Mouse (Mus musculus) neutrophil, adult 5-6 weeks (primary cell): ENCODE data around the gene Fos. TPM values are rescaled to one million over a fixed set of nuclear protein-coding genes. Genes with fewer than 3 reads are reported as not detected.

Experiments
- ATAC-seq: fragments of 151-379, 151-347 bp; 2 replicates; pipeline ENCODE4 v1.8.0; 2017; ENCODE audit warnings: mild to moderate bottlenecking, moderate TSS enrichment; ENCODE audit not compliant: insufficient number of reproducible peaks, poor library complexity, low FRiP score, severe bottlenecking; ENCODE audit errors: extremely low read depth
- total RNA-seq: library from RNA; stranded (forward); fragments of 200-1000 nt; gene quantifications from 2 replicates; pipeline ENCODE4 v1.2.3, GENCODE M21; 2017

The Fos gene
- total RNA-seq, 1 experiment from 2014 or later, result 1,256 TPM

DNA sequence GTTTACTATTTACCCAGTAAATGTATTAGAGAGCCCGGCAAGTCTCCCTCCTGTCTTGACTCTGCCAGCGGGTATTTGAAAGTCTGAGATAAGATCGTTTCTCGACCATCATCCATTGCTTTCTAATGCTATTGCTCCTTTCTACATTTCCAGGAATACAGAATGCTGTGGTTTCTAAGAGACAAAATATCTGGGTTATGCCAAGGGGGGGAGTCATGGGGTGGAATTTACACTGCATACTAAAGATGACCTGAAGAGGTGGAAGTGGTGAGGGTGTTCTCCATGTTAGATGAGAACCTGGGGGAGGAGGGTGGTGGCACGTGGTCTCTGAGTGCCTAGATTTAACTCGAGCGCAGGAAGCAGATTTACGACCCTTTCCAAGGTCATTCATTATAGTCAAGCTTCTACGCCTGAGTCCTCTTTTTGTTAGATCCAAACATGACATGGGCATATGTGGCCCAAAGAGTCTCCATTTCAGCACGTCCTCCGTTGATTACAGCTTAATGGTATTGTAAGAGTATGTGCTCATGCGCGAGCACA is 16.7 kb upstream of the Fos start:
- ATAC-seq, result no peak

DNA sequence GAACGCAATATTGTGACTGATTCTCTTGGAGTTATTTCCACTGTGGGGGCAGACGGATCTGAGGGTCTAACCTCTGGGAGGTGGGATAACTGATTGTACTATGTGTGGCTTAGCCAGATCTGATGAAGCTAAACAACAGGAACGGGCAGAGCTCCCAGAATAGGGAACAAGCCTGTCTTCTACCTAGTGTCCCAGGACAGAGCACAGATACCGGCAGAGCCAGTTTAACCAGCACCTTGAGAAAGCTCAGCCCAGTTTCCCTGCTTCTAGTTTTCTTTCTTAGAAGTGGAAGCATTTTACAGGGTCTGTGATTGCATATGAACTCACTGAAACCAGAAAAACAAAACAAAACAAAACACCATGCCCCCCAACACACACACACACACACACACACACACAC is 13.9 kb upstream of the Fos start:
- no peak for ATAC-seq

DNA sequence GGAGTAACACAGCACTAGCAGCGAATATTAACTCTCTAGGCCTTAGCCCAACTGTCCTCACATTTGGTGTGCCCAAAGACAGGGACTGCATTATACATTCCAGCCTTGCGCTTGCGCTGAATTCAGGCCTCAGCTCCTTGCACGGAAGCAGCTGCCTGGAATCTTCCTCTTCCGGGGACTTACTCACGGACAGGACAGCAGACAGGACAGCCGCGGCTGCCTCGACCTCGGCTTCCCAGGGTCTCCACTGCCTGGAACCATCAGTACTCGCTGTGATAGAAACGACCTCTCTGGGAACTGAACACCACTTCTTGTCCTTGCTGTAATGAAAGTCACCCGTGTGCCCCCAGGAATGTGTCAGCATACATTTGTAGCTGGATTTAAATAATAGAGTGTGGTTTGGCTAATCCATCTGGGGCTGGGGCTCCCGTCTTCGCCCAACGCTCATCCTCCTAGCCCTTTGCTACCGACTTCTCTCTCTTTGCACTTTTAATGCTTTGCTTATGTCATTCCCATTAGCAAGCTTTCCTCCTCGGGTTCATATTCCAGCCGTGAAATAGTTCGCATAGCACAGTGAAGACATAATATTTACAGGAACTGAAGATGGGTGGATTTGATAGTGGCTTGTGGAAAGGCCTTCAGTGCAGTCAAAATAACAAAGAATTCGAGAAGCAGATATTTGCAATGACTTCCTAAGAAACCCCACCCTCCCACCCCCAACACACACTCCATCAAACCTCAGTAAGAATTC is 11.6 kb upstream of the Fos start:
- no peak for ATAC-seq

DNA sequence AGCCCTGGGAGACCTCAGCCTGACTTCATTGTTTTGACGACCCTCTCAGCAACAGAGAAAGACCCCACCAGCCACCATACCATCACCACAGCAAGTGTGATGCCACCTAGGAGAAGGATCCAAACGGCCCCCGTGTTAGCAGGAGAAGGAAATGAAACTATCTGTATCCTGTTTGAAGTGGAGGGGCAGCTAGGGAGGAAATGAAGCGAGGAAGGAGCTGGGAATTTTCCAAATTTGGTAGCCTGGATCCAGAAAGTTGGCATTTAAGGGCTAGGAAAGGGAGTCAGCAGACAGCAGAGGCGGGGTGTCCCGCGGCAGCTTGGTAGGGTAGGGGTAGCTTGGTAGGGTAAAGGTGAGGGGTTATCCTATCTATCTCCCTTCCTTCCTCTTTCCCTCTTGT is 10.9 kb upstream of the Fos start:
- ATAC-seq, result no peak

DNA sequence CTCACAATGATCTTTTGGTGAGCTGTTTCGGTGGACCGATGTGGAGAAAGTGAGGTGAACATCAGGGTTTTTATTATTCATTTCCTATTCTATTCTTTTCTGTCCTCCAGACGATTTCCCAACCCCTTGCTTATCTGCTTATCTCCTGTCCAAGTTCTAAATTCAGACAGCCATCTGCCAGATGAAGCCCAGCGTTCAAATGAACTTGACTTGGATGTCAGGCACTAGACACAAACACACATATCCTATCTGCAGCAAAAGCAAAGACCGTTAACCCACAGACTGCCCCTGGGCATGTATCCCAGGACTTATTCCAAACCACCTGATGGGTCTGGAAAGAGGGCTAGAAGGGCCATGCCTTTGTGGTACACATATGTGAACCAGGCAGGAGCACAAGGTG is 9.3 kb upstream of the Fos start:
- no peak for ATAC-seq

DNA sequence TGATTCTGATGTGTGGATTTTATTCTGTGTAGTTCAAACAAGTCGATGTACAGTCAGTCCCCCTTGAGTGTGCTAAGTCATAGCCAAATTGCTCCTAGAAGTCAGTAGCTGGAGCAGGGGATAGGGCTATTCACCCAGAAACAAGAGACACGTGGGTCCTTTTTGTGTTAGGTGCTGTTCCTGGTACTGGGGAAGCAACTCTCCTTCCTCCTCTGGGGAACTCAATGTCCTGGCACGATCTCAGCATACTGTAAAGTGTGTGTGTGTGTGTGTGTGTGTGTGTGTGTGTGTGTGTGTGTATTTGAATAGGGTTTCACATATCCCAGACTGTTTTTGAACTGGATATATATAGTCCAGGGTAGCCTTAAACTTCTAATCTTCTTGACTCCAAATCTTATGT is 8.8 kb upstream of the Fos start:
- ATAC-seq, result no peak

DNA sequence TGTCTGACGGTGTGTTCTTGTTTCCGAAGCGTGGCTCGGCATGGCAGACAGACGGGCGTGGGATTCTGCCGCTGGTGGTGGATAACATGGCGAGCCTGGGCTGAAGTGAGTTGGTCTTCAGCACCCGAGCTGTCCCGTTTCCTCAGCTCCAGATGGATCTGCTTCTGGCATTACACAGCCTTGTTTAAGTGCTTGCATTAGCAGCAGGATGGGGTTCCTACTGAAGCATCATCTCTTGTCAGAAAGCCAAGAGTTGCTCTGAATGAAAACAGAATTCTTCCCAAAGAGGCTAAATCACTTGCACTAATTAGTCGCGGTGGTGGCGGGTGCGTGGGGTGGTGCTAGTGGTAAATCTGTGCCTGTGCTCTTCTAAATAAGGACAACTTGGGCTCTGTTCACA is 5.8 kb upstream of the Fos start:
- no peak for ATAC-seq

DNA sequence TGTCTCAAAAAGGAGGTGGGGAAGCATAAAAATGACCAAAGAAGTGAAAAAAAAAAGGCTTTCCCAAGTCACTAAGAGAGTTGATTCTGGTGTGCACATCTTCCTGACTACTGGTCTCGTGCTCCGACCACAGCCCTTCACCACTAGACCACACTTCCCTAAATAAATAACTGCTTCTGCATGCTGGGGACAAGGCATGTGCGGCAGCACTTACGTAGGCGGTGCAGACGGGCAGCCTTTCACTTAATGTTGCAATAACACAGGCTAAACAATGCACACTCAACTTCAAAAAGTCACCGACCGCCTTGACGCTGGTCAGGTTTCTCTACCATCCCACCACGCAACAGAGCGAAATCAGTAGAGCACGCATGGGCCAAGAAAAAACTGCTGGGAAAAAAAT is 5.0 kb upstream of the Fos start:
- ATAC-seq, result peak; percentile 74

DNA sequence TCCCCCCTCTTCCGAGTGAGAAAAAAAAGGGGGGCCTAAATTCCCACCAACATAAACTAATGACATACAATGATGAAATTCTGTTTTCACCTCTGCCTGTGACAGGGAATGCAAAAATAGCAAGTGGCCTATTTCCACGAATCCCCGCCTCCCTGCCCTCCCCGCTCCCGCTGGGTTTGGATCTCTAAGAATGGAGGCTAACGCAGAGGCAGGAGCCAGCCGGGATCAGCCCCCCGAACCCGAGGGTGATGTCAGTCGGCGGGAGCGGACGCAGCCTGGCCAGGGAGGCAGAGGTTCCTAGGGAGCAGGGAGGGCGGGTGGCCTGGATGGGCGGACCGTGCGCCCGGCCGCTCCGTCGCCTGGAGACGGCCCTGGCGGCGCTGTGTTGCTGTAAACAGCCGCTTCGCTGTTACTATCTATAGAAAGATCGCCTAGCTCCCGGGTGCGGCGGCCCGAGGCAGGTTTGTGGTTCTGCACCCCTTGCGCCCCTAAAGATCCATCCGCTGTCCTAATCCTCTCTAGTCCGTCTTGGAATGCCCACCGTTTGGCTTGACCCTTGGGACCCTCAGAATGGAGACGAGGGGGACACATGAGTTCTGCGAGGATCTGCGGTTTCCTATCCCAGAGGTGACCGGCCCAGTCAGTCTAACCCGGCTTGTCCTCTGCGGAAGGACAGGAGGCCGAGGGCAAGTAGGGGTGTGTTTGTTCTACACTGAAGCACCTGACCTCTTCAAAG is 1.6 kb upstream of the Fos start:
- peak; percentile 13; the same call in 1 of the 2 replicates for ATAC-seq

DNA sequence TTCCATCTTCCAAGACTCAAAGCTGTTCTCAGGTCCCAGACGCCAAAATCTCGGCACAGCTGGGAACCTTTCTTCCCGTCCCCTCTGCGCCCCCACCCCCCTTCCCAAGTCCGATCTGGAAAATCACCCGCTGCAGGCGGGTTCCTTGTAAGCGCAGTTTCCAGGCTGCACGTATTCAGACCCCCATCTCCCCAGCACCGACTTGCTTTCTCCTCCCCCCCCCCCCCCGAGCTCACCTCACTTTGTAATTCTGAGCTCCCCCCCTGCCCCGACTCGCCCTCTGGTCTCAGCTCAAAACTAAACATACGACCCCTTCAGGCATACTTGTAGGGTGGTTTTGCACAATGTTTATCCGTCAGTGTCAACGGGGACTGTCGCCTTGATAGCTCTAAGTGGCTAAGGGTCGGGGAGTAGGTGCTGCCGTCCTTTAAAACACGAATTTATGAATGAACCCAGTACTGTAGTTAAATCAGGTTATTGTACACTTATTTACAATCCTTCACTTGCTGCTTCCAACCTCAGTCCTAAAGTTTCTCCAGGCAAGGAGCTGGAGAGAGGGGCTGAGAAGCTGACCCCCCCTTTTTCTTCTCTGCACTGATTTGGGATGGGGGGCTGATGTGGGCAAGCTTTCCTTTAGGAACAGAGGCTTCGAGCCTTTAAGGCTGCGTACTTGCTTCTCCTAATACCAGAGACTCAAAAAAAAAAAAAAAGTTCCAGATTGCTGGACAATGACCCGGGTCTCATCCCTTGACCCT is 857 bp upstream of the Fos start:
- no peak for ATAC-seq

DNA sequence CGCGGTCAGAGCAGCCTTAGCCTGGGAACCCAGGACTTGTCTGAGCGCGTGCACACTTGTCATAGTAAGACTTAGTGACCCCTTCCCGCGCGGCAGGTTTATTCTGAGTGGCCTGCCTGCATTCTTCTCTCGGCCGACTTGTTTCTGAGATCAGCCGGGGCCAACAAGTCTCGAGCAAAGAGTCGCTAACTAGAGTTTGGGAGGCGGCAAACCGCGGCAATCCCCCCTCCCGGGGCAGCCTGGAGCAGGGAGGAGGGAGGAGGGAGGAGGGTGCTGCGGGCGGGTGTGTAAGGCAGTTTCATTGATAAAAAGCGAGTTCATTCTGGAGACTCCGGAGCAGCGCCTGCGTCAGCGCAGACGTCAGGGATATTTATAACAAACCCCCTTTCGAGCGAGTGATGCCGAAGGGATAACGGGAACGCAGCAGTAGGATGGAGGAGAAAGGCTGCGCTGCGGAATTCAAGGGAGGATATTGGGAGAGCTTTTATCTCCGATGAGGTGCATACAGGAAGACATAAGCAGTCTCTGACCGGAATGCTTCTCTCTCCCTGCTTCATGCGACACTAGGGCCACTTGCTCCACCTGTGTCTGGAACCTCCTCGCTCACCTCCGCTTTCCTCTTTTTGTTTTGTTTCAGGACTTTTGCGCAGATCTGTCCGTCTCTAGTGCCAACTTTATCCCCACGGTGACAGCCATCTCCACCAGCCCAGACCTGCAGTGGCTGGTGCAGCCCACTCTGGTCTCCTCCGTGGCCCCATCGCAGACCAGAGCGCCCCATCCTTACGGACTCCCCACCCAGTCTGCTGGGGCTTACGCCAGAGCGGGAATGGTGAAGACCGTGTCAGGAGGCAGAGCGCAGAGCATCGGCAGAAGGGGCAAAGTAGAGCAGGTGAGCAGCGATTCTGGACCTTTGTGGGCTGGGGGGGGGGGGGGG is 875 bp downstream of the Fos start:
- 0 out of 2 replicates have a peak, but pooled peaks have one; percentile 0 for ATAC-seq

DNA sequence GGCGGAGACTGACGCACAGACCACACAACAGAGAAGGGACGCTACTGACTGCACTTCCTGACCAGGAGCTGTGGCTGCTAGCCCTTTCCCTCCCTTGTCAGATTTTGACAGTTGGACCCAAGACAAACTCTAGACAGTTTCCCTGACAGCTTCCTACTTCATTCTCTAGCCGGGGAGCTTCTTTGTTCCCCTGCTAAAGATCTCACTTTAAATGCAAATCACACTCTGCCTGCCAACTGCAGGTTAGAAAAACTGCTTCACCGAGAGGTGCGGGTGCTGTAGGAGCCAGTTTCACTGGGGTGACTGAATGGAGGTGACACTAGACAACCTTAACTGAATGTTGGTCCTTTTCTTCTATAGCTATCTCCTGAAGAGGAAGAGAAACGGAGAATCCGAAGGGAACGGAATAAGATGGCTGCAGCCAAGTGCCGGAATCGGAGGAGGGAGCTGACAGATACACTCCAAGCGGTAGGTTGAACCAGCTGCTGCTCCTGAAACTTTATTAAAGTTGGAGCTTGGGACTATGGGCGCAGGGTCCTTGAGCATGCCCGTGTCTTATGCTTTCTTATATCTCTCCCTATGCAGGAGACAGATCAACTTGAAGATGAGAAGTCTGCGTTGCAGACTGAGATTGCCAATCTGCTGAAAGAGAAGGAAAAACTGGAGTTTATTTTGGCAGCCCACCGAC is 1.7 kb downstream of the Fos start:
- ATAC-seq, result no peak

DNA sequence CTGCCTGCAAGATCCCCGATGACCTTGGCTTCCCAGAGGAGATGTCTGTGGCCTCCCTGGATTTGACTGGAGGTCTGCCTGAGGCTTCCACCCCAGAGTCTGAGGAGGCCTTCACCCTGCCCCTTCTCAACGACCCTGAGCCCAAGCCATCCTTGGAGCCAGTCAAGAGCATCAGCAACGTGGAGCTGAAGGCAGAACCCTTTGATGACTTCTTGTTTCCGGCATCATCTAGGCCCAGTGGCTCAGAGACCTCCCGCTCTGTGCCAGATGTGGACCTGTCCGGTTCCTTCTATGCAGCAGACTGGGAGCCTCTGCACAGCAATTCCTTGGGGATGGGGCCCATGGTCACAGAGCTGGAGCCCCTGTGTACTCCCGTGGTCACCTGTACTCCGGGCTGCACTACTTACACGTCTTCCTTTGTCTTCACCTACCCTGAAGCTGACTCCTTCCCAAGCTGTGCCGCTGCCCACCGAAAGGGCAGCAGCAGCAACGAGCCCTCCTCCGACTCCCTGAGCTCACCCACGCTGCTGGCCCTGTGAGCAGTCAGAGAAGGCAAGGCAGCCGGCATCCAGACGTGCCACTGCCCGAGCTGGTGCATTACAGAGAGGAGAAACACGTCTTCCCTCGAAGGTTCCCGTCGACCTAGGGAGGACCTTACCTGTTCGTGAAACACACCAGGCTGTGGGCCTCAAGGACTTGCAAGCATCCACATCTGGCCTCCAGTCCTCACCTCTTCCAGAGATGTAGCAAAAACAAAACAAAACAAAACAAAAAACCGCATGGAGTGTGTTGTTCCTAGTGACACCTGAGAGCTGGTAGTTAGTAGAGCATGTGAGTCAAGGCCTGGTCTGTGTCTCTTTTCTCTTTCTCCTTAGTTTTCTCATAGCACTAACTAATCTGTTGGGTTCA is 2.5 kb downstream of the Fos start:
- no peak for ATAC-seq

DNA sequence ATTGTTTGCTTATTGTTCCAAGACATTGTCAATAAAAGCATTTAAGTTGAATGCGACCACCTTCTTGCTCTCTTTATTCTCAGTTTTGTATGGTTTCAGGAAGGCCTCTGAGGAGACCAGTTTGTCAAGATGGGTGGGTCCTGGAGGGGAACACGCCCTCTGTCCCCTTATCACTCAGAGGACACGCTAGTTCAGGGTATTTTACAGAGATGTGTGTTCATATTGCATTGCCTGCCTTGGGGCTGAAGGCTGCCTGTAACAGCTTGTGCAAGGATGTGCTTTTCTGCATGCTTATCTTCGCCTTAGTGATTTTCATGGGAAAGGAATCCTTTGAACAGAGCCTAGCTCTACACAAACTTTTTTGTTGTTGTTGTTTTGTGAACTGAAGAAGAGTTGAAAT is 3.5 kb downstream of the Fos start:
- ATAC-seq, result no peak

DNA sequence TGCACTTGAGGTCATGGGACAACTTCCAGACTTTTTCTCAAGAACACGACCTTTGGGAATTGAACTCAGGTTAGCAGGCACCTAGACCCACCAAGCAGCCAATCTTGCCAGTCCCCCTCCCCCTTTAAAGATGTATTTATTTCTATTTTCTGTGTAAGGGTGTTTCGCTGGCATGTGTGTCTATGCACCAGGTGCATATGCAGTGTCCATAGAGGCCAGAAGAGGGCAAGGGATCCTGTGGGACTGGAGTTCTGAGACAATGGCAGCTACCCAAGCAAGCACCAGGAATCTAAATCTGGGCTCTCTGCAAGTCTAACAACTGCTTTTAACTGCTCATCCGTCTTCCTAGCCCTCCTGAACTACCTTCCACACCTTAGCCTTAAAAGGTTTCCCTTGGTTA is 4.1 kb downstream of the Fos start:
- no peak for ATAC-seq

DNA sequence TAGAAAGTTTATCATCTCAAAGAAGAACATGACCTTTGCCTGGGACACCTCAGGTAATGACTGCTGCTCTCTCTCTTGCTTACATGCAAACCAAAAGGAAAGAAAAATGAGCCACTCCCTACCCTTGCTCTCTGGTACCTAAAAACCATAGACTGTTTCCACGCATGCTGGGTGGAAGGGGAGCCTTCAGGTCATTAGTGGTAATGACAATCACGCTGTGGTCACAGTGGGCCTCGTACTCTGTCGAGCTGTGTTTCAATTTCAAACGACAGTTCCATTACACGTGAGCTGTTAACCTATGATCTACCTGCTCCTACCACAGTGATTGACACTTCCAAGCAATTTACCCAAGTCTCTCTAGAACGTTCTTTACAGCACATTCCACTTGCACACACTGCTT is 5.0 kb downstream of the Fos start:
- peak; percentile 3; the same call in 1 of the 2 replicates for ATAC-seq

DNA sequence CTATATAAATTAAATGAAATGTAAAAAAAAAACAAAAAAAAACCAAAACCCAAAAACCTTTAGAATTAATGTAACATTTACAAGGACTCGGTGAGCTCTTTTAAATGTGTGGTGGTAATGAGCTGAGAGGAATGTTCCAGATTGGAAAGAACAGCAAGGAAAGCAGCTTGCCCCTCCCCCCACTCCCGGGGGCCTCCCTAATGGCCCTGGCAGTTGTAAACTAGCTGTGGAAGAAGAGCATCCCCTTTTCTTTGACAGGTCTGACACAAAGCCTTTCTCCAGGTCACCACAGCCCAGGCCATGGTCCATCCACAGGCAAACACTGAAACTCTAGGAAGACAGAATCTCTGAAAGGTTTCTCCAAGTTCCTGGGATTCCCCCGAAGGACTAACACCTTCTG is 5.5 kb downstream of the Fos start:
- no peak for ATAC-seq
